Mouse (Mus musculus) ovary, postnatal 10 days (tissue): ENCODE measurements at regions not wholly inside any gene's neighbourhood (a gene's known extent, or its start where the extent isn't known, plus 50 kb on each side); places are given as distances from the start of the nearest gene placed in this dataset.

Source experiments
- DNase-seq: peaks from one replicate; pipeline ENCODE4 v3.0.0; 2022; ENCODE audit warnings: low spot score

DNA sequence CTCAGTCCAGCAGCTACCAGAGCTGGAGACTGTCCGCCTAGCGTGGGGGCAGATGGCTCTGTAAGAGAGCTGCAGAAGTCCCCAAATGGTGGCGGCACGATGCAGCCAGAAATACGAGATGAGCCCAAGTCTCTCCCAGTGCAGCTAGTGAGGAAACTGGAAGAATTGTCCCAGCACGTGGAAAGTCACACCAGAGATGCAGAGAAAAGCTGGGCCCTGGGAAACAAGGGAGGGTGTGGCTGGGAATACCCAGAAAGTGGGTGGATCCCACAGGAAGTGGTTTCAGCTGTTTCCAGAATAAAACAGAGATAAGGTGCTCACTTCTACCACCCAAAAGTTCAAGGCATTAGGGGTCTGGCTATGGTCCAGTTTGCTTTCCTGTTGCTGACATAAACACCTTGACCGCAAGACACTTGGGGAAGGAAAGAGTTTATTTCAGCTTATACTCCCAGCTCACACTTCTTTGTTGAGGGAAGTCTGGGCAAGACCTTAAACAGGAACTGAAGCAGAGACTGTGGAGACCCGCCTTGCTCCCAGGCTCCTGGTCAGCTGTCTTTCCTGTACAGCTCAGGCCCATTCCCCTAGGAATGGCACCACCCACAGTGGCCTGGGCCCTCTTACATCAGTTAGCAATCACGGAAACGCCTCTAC lies 184.5 kb upstream of the Jmjd1c start:
- no peak for DNase-seq

DNA sequence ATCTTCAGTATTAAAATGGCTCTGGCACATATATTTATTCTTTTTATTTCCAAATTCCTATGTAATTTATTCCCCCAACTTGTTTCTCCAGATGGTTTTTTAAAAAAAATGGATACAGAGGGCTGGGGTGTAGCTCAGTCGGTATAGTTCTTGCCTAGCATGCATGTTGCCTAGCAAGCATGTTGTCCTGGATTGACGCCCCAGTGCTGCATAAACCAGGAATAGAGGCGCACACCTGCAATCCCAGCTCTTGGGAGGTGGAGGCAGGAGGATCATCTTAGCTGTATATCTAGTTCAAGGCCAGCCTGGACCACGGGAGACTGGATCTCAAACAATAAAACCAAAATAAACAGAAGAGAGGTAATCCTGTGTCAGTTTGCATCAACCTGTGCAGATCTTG lies 183.5 kb upstream of the Jmjd1c start:
- no peak for DNase-seq

- no peak for DNase-seq
Observed at GRCm38 (mm10) chr10:66913187-66913586, 182.7 kb upstream of the Jmjd1c start.

- DNase-seq, result no peak
Observed at GRCm38 (mm10) chr10:66913627-66914026, 182.3 kb upstream of the Jmjd1c start.

DNA sequence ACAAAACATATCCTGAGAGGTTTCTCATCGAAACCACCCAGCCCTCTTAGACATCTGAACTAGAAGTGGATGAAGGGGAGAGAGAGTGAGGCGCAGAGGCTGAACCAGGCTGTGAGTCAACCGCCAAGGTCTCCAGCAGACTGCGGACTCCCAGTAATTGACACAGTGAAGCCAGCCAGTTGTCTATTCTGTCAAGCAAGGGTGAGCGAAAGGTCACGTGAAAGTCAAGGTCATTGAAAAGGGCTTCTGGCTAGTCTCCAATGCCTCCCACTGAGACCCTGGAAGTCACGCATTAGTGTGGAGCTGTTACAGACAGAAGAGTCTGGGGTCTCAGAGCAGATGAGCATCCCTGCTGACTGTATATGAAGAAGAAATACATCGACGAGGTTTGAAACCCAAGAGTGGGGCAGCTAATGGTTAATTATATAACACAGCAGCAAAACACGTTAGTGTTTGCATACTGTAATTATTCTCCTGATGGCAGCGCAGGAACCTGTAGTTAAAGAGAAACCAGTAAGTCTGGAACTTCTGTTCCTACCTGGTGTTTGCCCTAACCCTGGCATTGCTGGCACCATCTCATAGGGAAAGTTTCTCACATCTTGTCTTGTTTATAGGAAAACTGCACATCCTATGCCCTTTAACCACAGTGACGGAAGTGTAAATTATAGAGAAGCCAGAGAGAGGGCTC lies 181.5 kb upstream of the Jmjd1c start:
- no peak for DNase-seq

DNA sequence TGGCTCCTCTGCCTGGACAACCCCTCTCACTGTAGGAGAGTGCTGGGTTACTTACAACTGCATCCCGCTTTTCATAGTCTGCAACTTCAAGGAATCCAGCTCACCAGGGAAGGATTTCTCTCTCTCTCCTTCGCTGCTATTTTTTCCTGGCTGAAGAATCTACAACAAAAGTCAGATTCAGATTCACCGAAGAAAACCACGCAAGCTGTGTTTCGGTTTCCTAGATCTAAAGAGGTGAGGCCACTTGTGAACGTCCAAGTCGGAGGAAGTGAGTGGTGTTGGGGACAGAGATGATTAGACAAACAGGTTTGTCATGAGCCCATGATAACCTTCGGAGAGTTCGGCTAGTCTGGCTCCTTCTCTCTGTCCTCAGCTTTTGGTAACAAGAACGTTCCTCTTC lies 180.1 kb upstream of the Jmjd1c start:
- no peak for DNase-seq

GRCm38 (mm10) chr10:66917725-66918124 lies 178.2 kb upstream of the Jmjd1c start:
- DNase-seq, result no peak

DNA sequence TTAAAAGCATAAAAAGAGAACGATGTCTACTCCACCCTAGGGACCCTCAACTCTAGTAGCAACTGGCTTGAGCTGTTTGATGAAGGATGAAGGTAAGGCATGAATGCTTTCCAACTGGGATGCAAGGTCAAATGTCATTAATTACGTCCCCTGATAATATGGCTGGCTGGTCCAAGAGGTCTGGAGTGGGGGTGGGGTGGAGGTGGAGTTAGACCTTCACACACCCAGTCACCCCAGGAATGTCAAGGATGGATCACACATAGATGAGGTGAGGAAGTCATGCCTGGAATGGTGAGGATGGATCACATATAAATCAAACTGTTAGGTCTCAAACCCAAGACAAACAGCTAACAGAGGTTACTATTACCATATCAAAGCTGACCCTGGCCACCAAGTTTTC lies 177.2 kb upstream of the Jmjd1c start:
- no peak for DNase-seq

- peak; percentile 84 for DNase-seq
Observed at GRCm38 (mm10) chr10:66919953-66920760, 175.8 kb upstream of the Jmjd1c start.

DNA sequence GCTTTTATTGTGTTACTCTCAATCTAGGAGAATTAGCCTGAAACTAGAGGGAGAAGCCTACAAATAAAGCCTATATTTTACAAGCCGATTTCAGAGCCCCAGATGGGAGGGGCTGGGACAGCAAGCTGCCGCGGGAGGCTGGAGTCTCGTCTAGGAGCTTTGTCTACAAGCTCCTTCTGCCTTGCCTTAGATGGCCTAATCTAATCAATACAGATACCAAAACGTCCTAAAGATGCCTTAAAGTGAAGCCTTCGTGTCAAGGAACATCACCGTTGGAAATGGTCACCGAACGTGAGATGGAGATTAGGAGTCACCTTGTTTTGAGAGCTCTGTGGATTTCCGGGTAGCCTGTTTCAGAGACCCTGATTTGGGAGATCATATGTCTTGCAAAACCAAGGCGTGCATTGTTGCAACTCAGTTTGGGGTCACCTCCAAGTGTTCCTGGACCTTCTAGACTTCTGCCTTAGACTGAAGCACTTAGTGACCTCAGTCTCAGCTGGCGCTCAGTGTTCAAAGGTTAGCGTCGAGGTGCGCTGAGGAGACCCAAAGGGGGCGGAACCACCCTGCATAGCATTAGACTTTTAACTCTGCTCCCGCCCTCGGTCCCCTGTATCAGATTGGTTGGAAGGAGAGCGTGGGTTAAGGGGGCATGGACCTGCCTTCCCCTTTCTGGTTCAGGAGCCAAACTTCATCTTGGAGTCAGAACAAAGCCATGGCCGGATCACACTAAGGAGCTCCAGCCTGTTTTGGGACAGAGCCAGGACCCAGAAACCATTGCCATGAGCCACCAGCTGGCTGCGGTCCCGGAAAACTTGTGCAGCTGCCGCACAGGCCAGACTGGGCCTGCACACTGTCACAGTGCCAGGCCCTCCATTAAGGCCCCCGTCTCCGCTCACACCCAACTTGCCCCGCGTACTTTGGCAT lies 174.9 kb upstream of the Jmjd1c start:
- DNase-seq, result peak; percentile 93

DNA sequence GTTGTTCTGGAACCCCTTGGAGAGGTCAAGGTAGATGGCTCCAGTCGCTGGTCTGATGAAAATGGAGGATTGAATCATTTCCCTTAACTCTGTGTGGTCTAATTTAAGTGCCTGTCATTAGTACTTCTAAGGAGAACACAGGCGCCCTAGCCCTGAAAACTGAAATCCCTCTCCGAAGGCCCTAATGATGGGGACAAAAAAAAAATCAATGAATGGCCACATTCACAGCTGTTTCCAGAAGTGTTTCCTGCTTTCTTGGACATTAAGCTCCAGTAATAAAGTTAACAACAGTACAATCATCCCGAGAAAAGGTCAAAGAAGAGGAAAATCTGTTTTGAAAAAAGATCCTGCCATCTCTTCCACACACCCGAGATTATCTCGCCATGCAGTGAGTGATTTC lies 174.1 kb upstream of the Jmjd1c start:
- DNase-seq, result no peak

DNA sequence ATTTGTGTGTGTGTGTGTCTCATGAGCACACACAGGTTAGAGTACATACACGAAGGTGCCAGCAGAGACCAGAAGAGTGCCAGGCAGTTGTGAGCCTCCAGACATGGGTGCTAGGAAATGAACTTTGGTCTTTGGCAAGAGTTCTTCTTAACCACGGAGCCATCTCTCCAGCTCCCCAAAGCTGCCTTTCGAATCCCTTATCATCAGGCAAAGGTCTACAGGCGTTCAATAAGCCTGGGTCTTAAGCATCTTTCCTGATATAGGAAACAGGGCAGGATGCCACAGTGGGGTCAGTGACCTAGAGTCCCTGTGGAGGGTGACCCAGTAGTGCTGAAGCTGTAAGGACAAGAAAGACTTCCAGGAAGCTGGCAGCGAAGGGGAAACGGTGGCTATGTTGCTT lies 173.6 kb upstream of the Jmjd1c start:
- DNase-seq, result no peak

DNA sequence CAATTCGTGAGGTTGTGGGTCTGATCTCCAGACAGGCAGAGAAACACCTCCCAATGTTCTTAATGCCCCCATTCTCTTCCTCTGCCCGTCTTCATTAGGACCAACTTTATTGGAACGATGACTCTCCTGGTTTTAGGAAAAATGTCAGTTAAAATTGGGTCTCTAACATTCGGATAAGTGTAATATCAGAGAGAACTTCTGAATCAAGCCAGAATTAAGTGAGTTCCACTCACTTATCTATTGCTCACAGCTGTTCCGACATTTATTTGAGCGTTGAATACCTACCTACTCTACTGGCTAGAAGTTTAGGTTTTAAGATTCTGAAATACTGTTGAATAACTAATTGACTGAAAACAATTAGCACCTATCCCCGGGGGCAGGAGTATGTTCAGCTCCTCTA lies 172.0 kb upstream of the Jmjd1c start:
- DNase-seq, result no peak

DNA sequence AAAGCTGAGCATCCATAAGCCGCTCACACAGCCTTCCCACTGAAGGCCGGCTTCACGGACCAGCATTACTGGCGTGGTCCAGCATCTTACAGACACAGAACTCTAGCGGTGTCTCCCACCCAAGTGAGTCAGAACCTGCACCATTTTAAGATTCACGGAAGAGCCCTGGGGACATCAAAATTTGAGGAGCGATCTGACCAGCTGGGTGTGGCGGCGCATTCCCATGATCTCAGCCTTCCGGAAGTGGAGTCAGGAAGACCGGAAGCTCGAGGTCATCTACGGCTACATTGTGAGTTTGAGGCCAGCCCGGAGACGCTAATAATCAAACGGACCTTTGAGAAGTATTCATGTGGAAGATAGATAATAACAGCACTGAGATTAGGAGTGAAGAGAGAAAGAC lies 171.5 kb upstream of the Jmjd1c start:
- DNase-seq, result no peak

GRCm38 (mm10) chr10:66925553-66926127 lies 170.3 kb upstream of the Jmjd1c start:
- no peak for DNase-seq

DNA sequence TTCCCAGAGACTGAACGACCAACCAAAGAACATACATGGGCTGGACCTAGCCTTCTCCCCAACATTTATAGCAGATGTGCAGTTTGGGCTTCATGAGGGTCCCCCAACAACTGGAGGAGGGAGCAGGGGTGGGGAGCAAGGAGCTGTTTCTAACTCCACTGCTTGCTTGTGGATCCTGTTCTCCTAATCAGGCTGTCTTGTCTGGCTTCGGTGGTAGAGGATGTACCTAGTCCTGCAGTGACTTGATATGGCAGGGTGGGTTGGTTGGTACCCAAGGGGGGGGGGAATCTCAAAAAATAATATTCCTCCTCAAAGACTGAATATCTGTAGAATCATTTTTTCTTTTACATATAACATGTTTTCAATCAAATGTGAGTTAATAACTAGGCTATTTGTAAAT lies 168.3 kb upstream of the Jmjd1c start:
- DNase-seq, result no peak

DNA sequence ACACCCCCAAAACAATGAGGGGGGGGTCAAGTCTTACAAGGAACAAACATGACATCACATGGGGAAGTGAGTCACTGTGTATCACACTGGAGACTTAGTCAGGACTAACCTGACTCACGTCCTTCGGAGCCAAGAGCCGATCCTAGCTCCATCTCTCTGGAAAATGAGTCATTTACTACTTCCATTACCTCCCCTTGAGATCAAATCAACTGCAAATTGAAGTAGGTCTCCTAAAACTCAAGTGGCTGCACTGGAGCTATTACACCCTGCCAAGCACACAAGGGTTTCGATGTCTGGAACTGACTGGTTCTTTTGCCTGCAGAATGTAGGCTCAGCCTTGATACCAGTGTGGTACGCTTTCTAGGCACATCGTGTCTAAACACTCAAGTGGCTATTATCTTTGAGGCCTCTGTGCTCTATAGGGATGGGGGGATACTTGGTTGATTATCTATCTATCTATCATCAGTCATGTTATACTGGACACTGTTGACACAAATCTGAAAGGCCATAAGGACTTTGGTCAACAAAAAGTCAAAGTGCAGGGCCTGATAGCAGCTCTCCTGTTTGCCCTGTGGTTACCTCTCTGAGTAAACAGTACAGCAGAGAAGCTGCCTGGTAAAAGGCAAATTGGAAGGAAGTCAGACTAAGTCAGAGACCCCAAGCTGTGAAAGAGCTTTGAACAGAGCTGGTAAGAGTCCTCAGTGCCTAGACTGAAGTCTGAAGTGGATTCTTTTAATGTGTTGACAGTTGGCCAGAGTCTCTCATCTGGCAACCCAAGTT lies 167.5 kb upstream of the Jmjd1c start:
- no peak for DNase-seq

DNA sequence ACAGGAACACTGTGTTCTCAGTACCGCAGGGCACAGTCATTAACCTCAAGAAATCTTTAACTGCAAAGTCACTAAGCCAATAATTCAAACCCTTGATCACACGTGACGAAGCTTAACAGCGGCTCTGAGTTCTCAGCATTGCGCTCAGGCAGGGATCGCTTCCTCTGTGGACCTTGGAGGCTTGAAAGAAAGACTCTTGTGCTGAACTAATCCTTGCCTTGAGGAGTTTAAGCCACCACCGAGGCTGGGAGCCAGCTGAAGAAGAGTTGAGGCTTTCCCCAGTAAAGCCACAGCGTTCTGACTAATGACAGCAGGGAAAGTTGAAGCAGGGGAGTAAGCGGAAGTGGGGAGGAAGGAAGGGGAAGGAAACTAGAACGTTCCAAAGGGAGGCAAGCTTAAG lies 165.4 kb upstream of the Jmjd1c start:
- no peak for DNase-seq

DNA sequence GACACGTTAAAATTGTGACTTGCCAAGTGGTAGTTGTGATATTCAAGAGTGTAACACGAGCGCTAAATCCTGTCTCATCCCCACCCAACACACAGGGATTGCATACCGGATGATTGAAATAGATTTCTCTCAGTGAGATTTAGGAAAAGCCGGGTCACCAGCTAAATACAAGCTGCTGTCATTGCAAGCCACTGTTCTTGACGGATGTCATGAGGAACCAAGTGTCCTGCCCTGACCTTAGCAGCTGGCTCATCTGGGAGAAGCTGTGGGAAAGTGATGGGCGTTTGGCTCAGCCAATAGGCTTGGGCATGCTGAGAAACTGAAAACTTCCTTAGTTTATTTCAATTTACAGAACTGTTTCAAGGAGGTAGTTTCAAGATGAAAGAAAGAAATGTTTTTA lies 164.4 kb upstream of the Jmjd1c start:
- DNase-seq, result no peak

DNA sequence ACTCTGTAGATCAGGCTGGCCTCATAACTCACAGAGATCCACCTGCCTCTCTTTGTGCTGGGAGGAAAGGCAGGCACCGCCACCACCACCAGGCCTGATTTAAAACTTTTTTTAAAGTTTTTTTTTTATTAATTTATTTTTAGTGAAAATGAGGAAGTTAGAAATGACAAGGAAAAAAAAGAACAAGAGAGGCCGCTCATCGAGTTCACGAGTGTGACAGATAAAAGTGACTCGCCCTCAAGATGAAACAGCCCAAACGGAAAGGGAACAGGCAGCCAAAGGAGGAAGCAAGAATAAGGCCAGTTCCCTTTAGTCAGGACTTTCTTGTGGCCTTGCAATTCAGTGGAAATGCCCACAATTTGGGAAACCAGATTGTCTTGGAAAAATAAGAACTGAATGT lies 163.4 kb upstream of the Jmjd1c start:
- no peak for DNase-seq

DNA sequence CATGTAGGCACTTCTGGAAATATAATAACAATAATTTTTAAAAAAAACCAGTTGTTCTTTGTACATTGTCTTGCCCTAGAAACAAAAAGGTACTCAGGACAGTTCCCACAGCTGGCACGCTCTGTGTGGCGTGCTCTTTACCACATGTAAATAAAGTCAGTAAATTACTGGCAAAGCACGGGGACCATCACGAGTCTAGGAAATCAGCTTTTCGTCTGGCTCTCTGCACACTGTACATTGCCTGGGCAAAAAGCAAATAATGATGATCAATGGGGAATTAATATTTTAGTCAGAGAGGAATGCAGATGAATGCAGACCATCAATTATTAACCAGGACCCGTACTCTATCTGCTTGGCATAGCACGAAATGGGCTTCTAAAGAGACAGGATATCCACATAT lies 162.2 kb upstream of the Jmjd1c start:
- DNase-seq, result no peak
